Mouse (Mus musculus): ENCODE measurements at regions not wholly inside any gene's neighbourhood (a gene's known extent, or its start where the extent isn't known, plus 50 kb on each side); places are given as distances from the start of the nearest gene placed in this dataset.

DNA sequence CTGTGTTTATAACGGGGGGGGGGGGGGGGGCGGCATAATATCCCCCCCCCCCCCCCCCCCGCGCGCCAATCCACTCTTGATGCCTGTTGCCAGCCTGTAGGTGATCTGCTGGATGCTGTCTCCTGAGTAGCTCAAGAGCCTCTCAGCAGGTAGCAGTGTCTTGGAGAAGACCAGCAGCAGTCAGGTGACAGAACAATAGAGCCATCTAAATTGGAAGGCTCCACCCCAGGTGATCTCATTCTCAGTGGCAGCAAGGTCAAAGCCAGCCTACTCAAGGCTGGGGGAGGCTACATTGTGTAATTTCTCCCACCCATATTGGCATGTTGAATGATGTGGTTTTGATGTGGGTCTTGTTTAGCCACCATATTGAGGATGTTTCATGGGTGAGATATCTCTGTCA is 338.3 kb upstream of the Zfp804a start:
- in situ Hi-C loops (cut with MboI, MseI), result no loop called here

DNA sequence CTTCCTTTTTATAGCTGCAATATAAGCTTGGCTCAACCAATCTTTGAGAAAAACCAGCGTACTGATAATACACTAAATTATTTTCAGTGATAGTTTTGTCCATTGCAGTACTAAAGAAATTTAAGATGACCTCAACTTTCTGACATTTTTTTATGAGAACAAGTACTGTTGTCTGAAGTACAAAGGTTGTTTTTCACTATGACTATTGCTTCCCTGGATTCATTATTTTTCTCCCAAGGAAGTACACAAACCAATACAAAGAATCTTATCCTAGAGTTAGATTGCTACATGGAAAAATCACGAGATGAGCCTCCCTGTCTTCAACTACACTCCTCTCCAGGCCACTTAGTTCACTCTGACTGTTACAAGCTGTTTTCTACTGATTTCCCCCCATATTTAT is 319.5 kb upstream of the Zfp804a start:
- in situ Hi-C loops (cut with MboI, MseI), result no loop called here

DNA sequence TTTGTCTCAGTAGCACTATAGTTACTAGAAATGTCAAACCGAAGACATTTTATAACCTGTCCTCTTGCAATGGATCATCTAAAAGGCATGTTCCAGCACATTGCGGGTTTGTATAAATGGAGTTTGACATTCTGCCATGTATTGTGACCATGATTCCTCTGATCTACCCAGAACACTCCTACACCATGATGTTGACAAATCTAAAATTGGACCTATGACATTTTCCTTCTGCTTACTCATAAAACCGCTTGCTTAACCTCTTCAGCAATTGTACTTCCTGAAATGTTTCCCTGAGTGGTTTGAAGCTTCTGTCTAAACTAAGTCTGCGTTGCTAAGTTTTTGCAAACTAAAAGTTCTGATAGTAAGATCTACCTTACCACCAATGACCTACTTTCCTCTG is 319.0 kb upstream of the Zfp804a start:
- in situ Hi-C loops (cut with MboI, MseI), result no loop called here

DNA sequence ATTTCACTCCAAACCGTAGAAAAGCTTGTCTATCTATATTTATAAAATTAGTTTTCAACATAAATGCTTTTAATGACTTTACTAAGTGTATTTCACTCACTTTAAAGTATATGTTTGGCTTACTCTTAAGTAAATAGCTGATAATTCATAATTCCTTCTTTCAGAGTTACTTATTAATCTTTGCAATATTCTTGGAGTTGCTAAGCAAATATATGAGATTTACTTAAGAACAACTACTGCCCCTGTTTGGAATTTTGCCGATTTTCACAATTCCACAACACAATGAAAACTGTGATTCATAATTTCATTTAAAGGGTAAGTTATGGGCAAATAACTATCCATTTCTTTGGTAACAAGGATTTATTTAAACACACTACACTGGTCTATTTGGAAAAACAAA is 287.2 kb upstream of the Zfp804a start:
- in situ Hi-C loops (cut with MboI, MseI), result no loop called here

DNA sequence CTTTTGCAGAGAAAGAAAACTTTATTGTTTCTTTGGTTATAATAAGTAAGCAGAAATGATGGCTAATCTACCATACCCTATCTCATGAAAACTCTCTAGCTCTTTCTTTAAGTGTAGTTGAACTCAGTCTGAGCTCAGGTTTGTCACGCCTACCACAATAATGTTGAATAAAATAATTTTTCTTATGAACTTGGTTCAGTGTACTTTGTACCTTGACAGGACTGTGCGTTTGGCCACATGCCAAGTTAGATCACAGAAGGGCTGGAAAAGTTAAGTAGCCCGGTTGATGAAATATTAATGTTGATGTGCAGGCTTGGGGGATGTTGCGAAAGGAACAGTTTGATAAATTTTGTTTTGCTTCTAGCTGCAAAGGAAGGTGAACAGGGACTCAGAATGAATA is 270.0 kb upstream of the Zfp804a start:
- in situ Hi-C loops (cut with MboI, MseI), result loop anchor here in 1 of 2 experiments (10.0 kb wide), 1 partner anchor 1162 kb away; the partner anchor contains the start of gene Fsip2
